Mouse (Mus musculus) lung, adult 2 months (tissue): ENCODE measurements around the gene Hoxc5.

Source experiments
- CTCF ChIP-seq: fragments of 200-500 bp; IDR thresholded peaks from 2 replicates; pipeline ENCODE4 v1.5.1; 2011; ENCODE audit warnings: mild to moderate bottlenecking, low read length, control low read depth; ENCODE audit not compliant: insufficient read depth
- POLR2A ChIP-seq: fragments of 200-500 bp; IDR thresholded peaks from 2 replicates; pipeline ENCODE4 v1.6.1; 2011; ENCODE audit warnings: low read depth, mild to moderate bottlenecking, control low read depth, low read length, borderline replicate concordance; ENCODE audit errors: extremely low read depth

DNA sequence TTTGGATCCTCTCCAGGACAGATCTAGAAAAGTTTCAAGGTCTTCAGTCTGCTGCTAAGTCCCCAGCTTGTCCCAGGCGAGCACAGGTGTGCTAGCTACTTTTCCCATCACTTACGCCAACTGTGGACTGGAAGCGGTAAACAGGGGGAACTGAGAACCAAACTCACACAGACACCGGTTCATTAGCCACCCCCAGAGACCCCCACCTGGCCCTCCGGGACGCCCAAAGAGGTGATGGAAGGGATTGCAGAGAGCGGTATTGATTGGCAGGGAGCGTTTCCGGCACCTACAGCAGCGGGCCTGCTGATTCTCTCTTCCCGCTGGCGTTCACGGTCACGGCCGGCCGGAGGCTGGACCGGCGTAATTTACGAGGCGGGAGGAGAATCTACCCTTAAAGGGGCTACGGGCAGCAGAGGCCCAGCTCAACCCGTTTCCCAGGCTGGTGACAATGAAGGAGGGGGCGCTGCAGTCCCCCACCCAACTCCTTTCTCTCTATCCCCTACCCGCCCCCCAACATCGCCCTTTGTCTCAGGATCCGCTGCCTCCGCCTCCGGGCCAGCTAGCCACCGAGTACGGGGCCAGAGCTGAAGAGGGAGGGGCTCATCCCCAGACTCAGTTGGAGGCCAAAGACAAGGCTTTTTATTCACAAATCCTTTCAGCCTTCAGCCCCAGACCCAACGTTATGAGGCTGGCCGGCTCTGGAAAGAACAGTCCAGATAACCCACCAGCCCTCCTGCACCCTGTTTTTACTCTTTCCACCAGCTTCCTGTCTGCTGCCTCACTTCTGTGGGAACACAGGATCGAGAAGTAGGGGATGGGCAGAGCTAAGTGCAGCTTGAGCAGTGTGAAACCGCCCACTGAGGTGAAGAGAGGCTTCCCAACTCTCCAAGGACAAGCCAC, 27.7 kb upstream of the Hoxc5 start:
- TF ChIP-seq POLR2A: no peak
- TF ChIP-seq CTCF: no peak
